Comparison of ENCODE assay signal across 8 mouse cellular contexts in the genomic region with DNA sequence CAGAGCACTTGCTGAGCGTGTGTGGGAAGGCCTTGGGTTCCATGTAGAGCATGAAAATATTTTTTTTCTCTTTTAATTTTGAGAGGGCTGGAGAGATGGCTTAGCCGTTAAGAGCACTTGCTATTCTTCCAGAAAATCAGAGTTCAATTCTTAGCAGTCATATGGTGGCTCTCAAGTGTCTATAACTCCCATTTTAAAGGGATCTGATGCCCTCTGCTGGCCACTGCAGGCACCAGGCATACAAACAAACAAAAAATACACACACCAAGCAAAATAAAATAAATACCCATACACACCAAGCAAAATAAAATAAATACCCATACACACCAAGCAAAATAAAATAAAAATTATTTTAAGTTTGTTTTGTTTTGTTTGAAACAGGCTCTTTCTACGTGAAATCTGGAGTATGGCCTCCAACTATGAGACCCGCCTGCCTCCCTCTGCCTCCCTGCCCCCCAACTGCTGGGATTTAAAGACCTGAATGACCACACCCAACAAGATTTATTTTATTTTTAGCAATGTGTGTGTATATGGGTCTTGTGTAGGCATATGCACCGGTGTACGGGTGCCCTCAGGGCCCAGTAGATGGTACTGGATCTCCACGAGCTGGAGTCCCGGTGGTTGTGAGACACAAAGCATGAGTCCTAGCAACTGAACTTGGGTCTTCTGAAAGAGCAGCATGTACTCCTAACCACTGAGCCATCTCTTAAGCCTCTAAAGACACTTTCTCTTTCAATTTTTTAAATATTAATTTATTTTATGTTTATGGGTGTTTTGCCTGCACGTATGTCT. TPM values are rescaled to one million over a fixed set of nuclear protein-coding genes. Genes with fewer than 3 reads are reported as not detected.
A peak's percentile ranks its signal among the peaks of the same experiment; 100 is the strongest.
DNase-seq lines count a peak whose midpoint lies in the region; ATAC-seq and TF ChIP-seq lines count a peak whose summit lies in the region.
"Had no signal": no experiment of that assay in that cellular context is flagged by ENCODE, and none has a peak within 500 bp of the region (broad histone marks: within the 10 kb centered on the region; RNA-seq: fewer than 3 reads in every experiment).

No protein-coding gene starts in this region.

- no peaks in the 10 kb centered on the region for H3K9me3 ChIP-seq in kidney, embryonic 16.5 days (ENCODE audit: low read length)
- no peaks in the 10 kb centered on the region for H3K9me3 ChIP-seq in E14TG2a.4 (ENCODE audit: low read length)
- no peaks in the 10 kb centered on the region for H3K9me3 ChIP-seq in embryonic facial prominence, embryonic 11.5 days (replicated peaks; ENCODE audit: control insufficient read depth, low read length)
- H3K9me3 ChIP-seq in liver, embryonic 12.5 days (replicated peaks): no peaks in the 10 kb centered on the region

- H3K9ac ChIP-seq in kidney, embryonic 16.5 days (replicated peaks; ENCODE audit: low read length): no peak overlapping the region
- H3K9ac ChIP-seq in embryonic facial prominence, embryonic 11.5 days (replicated peaks; ENCODE audit: low read length): no peak overlapping the region
- H3K9ac ChIP-seq in liver, embryonic 12.5 days: no peak overlapping the region

- 74% methylated on average over 9 of the region's 9 CpGs for WGBS in kidney, embryonic 16.5 days
- 68% methylated on average over 9 of the region's 9 CpGs for WGBS in embryonic facial prominence, embryonic 11.5 days
- 61% methylated on average over 9 of the region's 9 CpGs for WGBS in liver, embryonic 12.5 days (ENCODE audit: insufficient replicate concordance)

- no peak overlapping the region for H3K4me2 ChIP-seq in kidney, embryonic 16.5 days (replicated peaks; ENCODE audit: low read depth, low read length)
- no peak overlapping the region for H3K4me2 ChIP-seq in embryonic facial prominence, embryonic 11.5 days (ENCODE audit: low read depth, low read length)
- H3K4me2 ChIP-seq in liver, embryonic 12.5 days: no peak overlapping the region

- peak; percentile 71 for DNase-seq in kidney, adult 9 months
- DNase-seq in R1 (ENCODE audit: low read depth, low spot score): peak; percentile 52
- peak; percentile 80 for DNase-seq in embryonic facial prominence, embryonic 11.5 days (ENCODE audit: low spot score)

- ATAC-seq in kidney, embryonic 16.5 days (ENCODE audit: low FRiP score, low TSS enrichment): no peak
- ATAC-seq in embryonic facial prominence, embryonic 11.5 days (replicated peaks; ENCODE audit: insufficient number of reproducible peaks, low FRiP score, low TSS enrichment, low read depth): no peak
- ATAC-seq in liver, embryonic 12.5 days: no peak
- ATAC-seq in neutrophil, adult 5-6 weeks (ENCODE audit: extremely low read depth, insufficient number of reproducible peaks, low FRiP score, poor library complexity, severe bottlenecking): peak; percentile 77; the same call in 1 of the 2 replicates

- H3K27ac ChIP-seq in kidney, embryonic 16.5 days (ENCODE audit: low read length): no peak overlapping the region
- no peak overlapping the region for H3K27ac ChIP-seq in embryonic facial prominence, embryonic 11.5 days (replicated peaks; ENCODE audit: low read depth, low read length)
- H3K27ac ChIP-seq in liver, embryonic 12.5 days: 0 out of 2 replicates have a peak overlapping the region, but pooled peaks have one; percentile 62

- H3K4me1 ChIP-seq in kidney, embryonic 16.5 days (ENCODE audit: insufficient read depth, low read length): peaks cover 8% of the 10 kb centered on the region; the same call in 1 of the 2 replicates
- H3K4me1 ChIP-seq in E14TG2a.4 (replicated peaks; ENCODE audit: low read depth, low read length): peaks cover 34% of the 10 kb centered on the region
- no peaks in the 10 kb centered on the region for H3K4me1 ChIP-seq in embryonic facial prominence, embryonic 11.5 days (ENCODE audit: control insufficient read depth, insufficient read depth, low read length)
- peaks cover 30% of the 10 kb centered on the region for H3K4me1 ChIP-seq in liver, embryonic 12.5 days

- H3K4me3 ChIP-seq in kidney, embryonic 16.5 days (ENCODE audit: low read length): no peak overlapping the region
- 0 out of 2 replicates have a peak overlapping the region, but pooled peaks have one; percentile 1 for H3K4me3 ChIP-seq in E14TG2a.4 (replicated peaks; ENCODE audit: low read length)
- no peak overlapping the region for H3K4me3 ChIP-seq in embryonic facial prominence, embryonic 11.5 days (ENCODE audit: low read depth, low read length)
- H3K4me3 ChIP-seq in liver, embryonic 12.5 days: no peak overlapping the region

- no peaks in the 10 kb centered on the region for H3K27me3 ChIP-seq in kidney, embryonic 16.5 days (ENCODE audit: insufficient read depth, low read length)
- H3K27me3 ChIP-seq in E14TG2a.4 (ENCODE audit: insufficient read depth, low read length): no peaks in the 10 kb centered on the region
- no peaks in the 10 kb centered on the region for H3K27me3 ChIP-seq in embryonic facial prominence, embryonic 11.5 days (ENCODE audit: control insufficient read depth, insufficient read depth, low read length)
- H3K27me3 ChIP-seq in liver, embryonic 12.5 days (replicated peaks): no peaks in the 10 kb centered on the region

- no peaks in the 10 kb centered on the region for H3K36me3 ChIP-seq in kidney, embryonic 16.5 days (ENCODE audit: insufficient read depth, low read length)
- H3K36me3 ChIP-seq in E14TG2a.4 (ENCODE audit: insufficient read depth, low read length): no peaks in the 10 kb centered on the region
- no peaks in the 10 kb centered on the region for H3K36me3 ChIP-seq in embryonic facial prominence, embryonic 11.5 days (replicated peaks; ENCODE audit: control insufficient read depth, insufficient read depth, low read depth, low read length)
- no peaks in the 10 kb centered on the region for H3K36me3 ChIP-seq in liver, embryonic 12.5 days

- TF ChIP-seq CTCF in E14TG2a.4 (conservative IDR thresholded peaks at IDR 0.05; ENCODE audit: low read length): peak; percentile 87

RNA-seq across cellular contexts. Expression of a gene that starts 16.8 kb away (rescaled TPM):
- 1,990 and 2,045 TPM in 2 replicates for polyA plus RNA-seq in kidney, embryonic 16.5 days (2015; fragmentation: Nextera tagmentation; extraction: Ambion mirVana)
- polyA plus RNA-seq in embryonic facial prominence, embryonic 11.5 days (2014; fragmentation: Nextera tagmentation; extraction: Ambion mirVana): 1,873 and 2,043 TPM in 2 replicates
- 1,241 and 1,342 TPM in 2 replicates for polyA plus RNA-seq in liver, embryonic 12.5 days (2016; fragmentation: Nextera tagmentation; extraction: Ambion mirVana)
- total RNA-seq in neutrophil, adult 5-6 weeks (2017): 334 and 375 TPM in 2 replicates

RNA-seq across cellular contexts. Expression of a gene that starts 18.6 kb away (rescaled TPM):
- 0.29 TPM in 1 of 2 replicates, not detected in the other for polyA plus RNA-seq in kidney, embryonic 16.5 days (2015; fragmentation: Nextera tagmentation; extraction: Ambion mirVana)
- polyA plus RNA-seq in embryonic facial prominence, embryonic 11.5 days (2014; fragmentation: Nextera tagmentation; extraction: Ambion mirVana): 0.18 TPM in 1 of 2 replicates, not detected in the other
- polyA plus RNA-seq in liver, embryonic 12.5 days (2016; fragmentation: Nextera tagmentation; extraction: Ambion mirVana): not detected in 2 replicates
- not detected in 2 replicates for total RNA-seq in neutrophil, adult 5-6 weeks (2017)
- polyA plus RNA-seq: lung, embryonic 16.5 days had no signal
